Mouse (Mus musculus): Measurements from ENCODE around the gene Tmem123. TPM values are rescaled to one million over a fixed set of nuclear protein-coding genes. Genes with fewer than 3 reads are reported as not detected.
A peak's percentile ranks its signal among the peaks of the same experiment; 100 is the strongest.

The Tmem123 gene
- polyA plus RNA-seq, 1 experiment, result 35.6 TPM

GRCm38 (mm10) chr9:7742696-7743095, 21.1 kb upstream of the Tmem123 start:
- H3K27me3 ChIP-seq (ENCODE audit: control insufficient read depth, insufficient read depth, insufficient read length), result no peaks in the 10 kb centered on the region

GRCm38 (mm10) chr9:7744156-7744555, 19.7 kb upstream of the Tmem123 start:
- Histone ChIP-seq H3K36me3 (ENCODE audit: control insufficient read depth, insufficient read depth) (no peaks in the 10 kb centered on the region), H3ac (ENCODE audit: control insufficient read depth, insufficient read length, low read depth) (no peak overlapping the region), H3K79me3 (ENCODE audit: low read depth) (no peaks in the 10 kb centered on the region), H3K79me2 (ENCODE audit: control insufficient read depth, insufficient read depth) (no peaks in the 10 kb centered on the region), H3K4me3 (ENCODE audit: insufficient read depth, poor library complexity, severe bottlenecking) (no peak overlapping the region), H3K27me3 (ENCODE audit: control insufficient read depth, insufficient read depth, insufficient read length) (no peaks in the 10 kb centered on the region)
- no peak for TF ChIP-seq CEBPB (IDR thresholded peaks at IDR 0.05; ENCODE audit: low read depth)
- TF ChIP-seq USF1 (IDR thresholded peaks at IDR 0.05; ENCODE audit: low read depth), result no peak
- no peak for TF ChIP-seq MYOD1 (IDR thresholded peaks at IDR 0.05; ENCODE audit: control insufficient read depth, insufficient read length, low read depth)
- no peak for TF ChIP-seq MYOG (IDR thresholded peaks at IDR 0.05; ENCODE audit: control insufficient read depth, extremely low read depth, insufficient read length)
- no peak for TF ChIP-seq CTCF (IDR thresholded peaks at IDR 0.05; ENCODE audit: control insufficient read depth, insufficient read depth, insufficient read length)

More at GRCm38 (mm10) chr9:7742696-7743095, 21.1 kb upstream of the Tmem123 start:
- no peak overlapping the region for H3ac ChIP-seq (ENCODE audit: control insufficient read depth, insufficient read length, low read depth)
- H3K79me3 ChIP-seq (ENCODE audit: low read depth), result no peaks in the 10 kb centered on the region
- TF ChIP-seq MYOD1 (IDR thresholded peaks at IDR 0.05; ENCODE audit: control insufficient read depth, insufficient read length, low read depth) (no peak), MYOG (IDR thresholded peaks at IDR 0.05; ENCODE audit: control insufficient read depth, extremely low read depth, insufficient read length) (no peak), MAX (IDR thresholded peaks at IDR 0.05) (no peak), USF1 (IDR thresholded peaks at IDR 0.05; ENCODE audit: low read depth) (no peak)
- no peaks in the 10 kb centered on the region for H3K79me2 ChIP-seq (ENCODE audit: control insufficient read depth, insufficient read depth)
- no peak overlapping the region for H3K4me3 ChIP-seq (ENCODE audit: insufficient read depth, poor library complexity, severe bottlenecking)
- H3K36me3 ChIP-seq (ENCODE audit: control insufficient read depth, insufficient read depth), result no peaks in the 10 kb centered on the region

- H3ac ChIP-seq (ENCODE audit: control insufficient read depth, insufficient read length, low read depth), result no peak overlapping the region
- no peaks in the 10 kb centered on the region for H3K36me3 ChIP-seq (ENCODE audit: control insufficient read depth, insufficient read depth)
- no peak overlapping the region for H3K4me3 ChIP-seq (ENCODE audit: insufficient read depth, poor library complexity, severe bottlenecking)
- no peaks in the 10 kb centered on the region for H3K79me2 ChIP-seq (ENCODE audit: control insufficient read depth, insufficient read depth)
- no peaks in the 10 kb centered on the region for H3K79me3 ChIP-seq (ENCODE audit: low read depth)
- TF ChIP-seq CTCF (IDR thresholded peaks at IDR 0.05; ENCODE audit: control insufficient read depth, insufficient read depth, insufficient read length) (no peak), MYOD1 (IDR thresholded peaks at IDR 0.05; ENCODE audit: control insufficient read depth, insufficient read length, low read depth) (no peak), MAX (IDR thresholded peaks at IDR 0.05) (no peak), USF1 (IDR thresholded peaks at IDR 0.05; ENCODE audit: low read depth) (no peak), MYOG (IDR thresholded peaks at IDR 0.05; ENCODE audit: control insufficient read depth, extremely low read depth, insufficient read length) (no peak), FOSL1 (IDR thresholded peaks at IDR 0.05; ENCODE audit: insufficient read depth, low read length, poor library complexity, severe bottlenecking) (no peak), CEBPB (IDR thresholded peaks at IDR 0.05; ENCODE audit: low read depth) (no peak)
- H3K27me3 ChIP-seq (ENCODE audit: control insufficient read depth, insufficient read depth, insufficient read length), result no peaks in the 10 kb centered on the region
Observed at GRCm38 (mm10) chr9:7748881-7749280, 15.0 kb upstream of the Tmem123 start.

DNA sequence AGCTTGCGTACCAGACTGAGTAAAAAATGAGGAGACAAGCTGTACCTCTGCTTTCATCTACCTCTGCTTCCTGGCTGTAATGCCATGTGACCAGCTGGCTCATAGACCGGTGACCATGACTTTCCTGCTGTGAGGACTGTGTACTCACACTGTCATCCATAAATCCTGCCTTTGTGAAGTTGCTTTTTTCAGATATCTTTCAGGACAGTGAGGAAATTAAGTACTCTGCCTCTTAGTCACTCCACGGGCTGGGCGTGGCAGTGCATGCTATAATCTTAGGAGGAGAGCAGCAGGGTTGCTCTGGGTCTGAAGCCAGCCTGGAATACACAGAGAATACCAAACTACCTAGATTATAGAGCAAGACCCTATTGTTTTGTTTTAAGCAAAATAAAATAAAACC, 14.3 kb upstream of the Tmem123 start:
- Histone ChIP-seq H3K4me3 (ENCODE audit: insufficient read depth, poor library complexity, severe bottlenecking) (no peak overlapping the region), H3K79me3 (ENCODE audit: low read depth) (no peaks in the 10 kb centered on the region), H3K36me3 (ENCODE audit: control insufficient read depth, insufficient read depth) (no peaks in the 10 kb centered on the region), H3ac (ENCODE audit: control insufficient read depth, insufficient read length, low read depth) (no peak overlapping the region), H3K27me3 (ENCODE audit: control insufficient read depth, insufficient read depth, insufficient read length) (no peaks in the 10 kb centered on the region), H3K79me2 (ENCODE audit: control insufficient read depth, insufficient read depth) (no peaks in the 10 kb centered on the region)
- TF ChIP-seq USF1 (IDR thresholded peaks at IDR 0.05; ENCODE audit: low read depth), result peak; percentile 43
- no peak for TF ChIP-seq MYOD1 (IDR thresholded peaks at IDR 0.05; ENCODE audit: control insufficient read depth, insufficient read length, low read depth)

DNA sequence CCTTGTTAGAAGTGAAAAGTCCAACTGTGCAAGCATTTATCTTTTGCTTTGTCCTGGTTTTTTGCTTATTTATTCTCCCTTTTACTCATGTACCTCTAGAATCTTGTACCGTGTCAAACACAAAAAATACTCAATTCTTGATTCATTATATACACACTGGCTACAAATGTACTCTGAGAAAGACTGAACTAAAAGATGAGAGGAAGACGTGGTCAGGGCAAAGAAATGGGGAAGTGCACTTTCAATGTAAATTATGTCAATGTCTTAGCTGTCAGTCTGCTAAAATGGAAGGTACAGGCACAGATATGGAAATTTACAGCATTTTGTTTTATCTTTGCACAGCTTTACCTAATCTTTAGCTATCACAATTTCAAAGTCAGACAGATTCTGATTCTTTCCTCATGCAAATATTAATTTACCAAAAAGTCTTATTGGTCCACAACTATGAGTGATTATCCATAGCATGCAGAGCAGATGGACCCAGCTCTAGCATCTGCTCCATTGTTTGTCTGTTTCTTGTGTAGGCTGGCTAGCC, 7.9 kb upstream of the Tmem123 start:
- H3ac ChIP-seq (ENCODE audit: control insufficient read depth, insufficient read length, low read depth), result no peak overlapping the region
- no peak overlapping the region for H3K4me3 ChIP-seq (ENCODE audit: insufficient read depth, poor library complexity, severe bottlenecking)
- H3K27me3 ChIP-seq (ENCODE audit: control insufficient read depth, insufficient read depth, insufficient read length), result no peaks in the 10 kb centered on the region
- no peak for TF ChIP-seq MYOG (IDR thresholded peaks at IDR 0.05; ENCODE audit: control insufficient read depth, extremely low read depth, insufficient read length)
- no peak for TF ChIP-seq MYOD1 (IDR thresholded peaks at IDR 0.05; ENCODE audit: control insufficient read depth, insufficient read length, low read depth)
- no peak for TF ChIP-seq CEBPB (IDR thresholded peaks at IDR 0.05; ENCODE audit: low read depth)
- TF ChIP-seq MAX (IDR thresholded peaks at IDR 0.05), result no peak
- TF ChIP-seq USF1 (IDR thresholded peaks at IDR 0.05; ENCODE audit: low read depth), result no peak
- no peak for TF ChIP-seq CTCF (IDR thresholded peaks at IDR 0.05; ENCODE audit: control insufficient read depth, insufficient read depth, insufficient read length)
- TF ChIP-seq FOSL1 (IDR thresholded peaks at IDR 0.05; ENCODE audit: insufficient read depth, low read length, poor library complexity, severe bottlenecking), result no peak
- H3K79me2 ChIP-seq (ENCODE audit: control insufficient read depth, insufficient read depth), result no peaks in the 10 kb centered on the region
- H3K79me3 ChIP-seq (ENCODE audit: low read depth), result no peaks in the 10 kb centered on the region
- H3K36me3 ChIP-seq (ENCODE audit: control insufficient read depth, insufficient read depth), result no peaks in the 10 kb centered on the region

- Histone ChIP-seq H3K79me2 (ENCODE audit: control insufficient read depth, insufficient read depth) (peaks cover 29% of the 10 kb centered on the region), H3K4me3 (ENCODE audit: insufficient read depth, poor library complexity, severe bottlenecking) (no peak overlapping the region)
Observed at GRCm38 (mm10) chr9:7761906-7762455, 1.9 kb upstream of the Tmem123 start.

More at GRCm38 (mm10) chr9:7761906-7762455, 1.9 kb upstream of the Tmem123 start:
- Histone ChIP-seq H3ac (ENCODE audit: control insufficient read depth, insufficient read length, low read depth) (no peak overlapping the region), H3K27me3 (ENCODE audit: control insufficient read depth, insufficient read depth, insufficient read length) (no peaks in the 10 kb centered on the region), H3K79me3 (ENCODE audit: low read depth) (peaks cover 21% of the 10 kb centered on the region), H3K36me3 (ENCODE audit: control insufficient read depth, insufficient read depth) (no peaks in the 10 kb centered on the region)
- TF ChIP-seq USF1 (IDR thresholded peaks at IDR 0.05; ENCODE audit: low read depth) (no peak), CEBPB (IDR thresholded peaks at IDR 0.05; ENCODE audit: low read depth) (no peak), CTCF (IDR thresholded peaks at IDR 0.05; ENCODE audit: control insufficient read depth, insufficient read depth, insufficient read length) (no peak), MAX (IDR thresholded peaks at IDR 0.05) (no peak), FOSL1 (IDR thresholded peaks at IDR 0.05; ENCODE audit: insufficient read depth, low read length, poor library complexity, severe bottlenecking) (no peak), MYOG (IDR thresholded peaks at IDR 0.05; ENCODE audit: control insufficient read depth, extremely low read depth, insufficient read length) (no peak), MYOD1 (IDR thresholded peaks at IDR 0.05; ENCODE audit: control insufficient read depth, insufficient read length, low read depth) (no peak)
